Mouse (Mus musculus) layer of hippocampus, adult 18-20 months (tissue): ENCODE data around the gene Cd82. TPM values are rescaled to one million over a fixed set of nuclear protein-coding genes. Genes with fewer than 3 reads are reported as not detected.
A peak's percentile ranks its signal among the peaks of the same experiment; 100 is the strongest.

Experiments used
- DNase-seq, 2 experiments: peaks; one replicate each; pipeline ENCODE4 v3.0.0; 2022; ENCODE audit warnings: low spot score in 2 of 2
- total RNA-seq, 2 experiments: library from RNA; stranded (reverse); gene quantifications; 2 replicates each; pipeline ENCODE4 v1.2.3; 2021

Gene Cd82
- total RNA-seq, 2 experiments from 2014 or later, result 22.4 to 23.5 TPM

DNA sequence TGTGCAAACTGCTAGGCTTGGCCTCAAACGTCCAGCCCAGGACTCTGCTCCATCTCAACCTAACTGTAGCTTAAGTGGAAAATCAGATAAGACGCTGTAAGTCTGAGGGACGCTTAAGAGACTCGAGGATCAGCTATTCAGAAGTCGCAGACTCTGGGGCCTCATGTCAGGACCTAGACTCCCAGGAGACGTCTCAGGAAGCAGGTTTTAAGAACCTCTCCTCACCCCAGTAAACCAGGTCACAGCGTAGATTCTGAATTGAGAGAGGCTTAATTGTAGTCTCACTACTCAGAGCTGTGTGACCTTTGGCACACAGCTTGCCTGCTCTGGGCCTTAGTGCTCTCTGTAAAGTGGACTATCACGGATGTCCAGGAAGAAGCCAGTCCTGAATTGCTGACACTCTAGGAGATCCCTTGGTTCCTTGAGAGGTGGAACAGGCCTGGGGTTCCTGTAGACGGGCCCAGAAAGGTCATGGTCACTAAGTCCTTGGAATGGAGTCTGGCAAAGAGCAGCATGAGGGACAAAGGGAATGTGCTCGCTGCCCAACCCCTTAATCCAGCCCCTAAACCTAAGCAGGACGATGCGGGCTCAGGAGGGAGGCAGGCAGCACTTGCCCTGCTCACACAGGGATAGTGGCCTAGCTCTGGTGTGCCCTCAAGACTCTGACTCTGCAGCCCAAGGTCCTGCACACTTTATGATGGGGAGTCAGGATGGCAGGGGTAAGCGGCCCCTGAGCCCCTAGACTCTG, 16.2 kb downstream of the Cd82 start:
- no peak for DNase-seq

DNA sequence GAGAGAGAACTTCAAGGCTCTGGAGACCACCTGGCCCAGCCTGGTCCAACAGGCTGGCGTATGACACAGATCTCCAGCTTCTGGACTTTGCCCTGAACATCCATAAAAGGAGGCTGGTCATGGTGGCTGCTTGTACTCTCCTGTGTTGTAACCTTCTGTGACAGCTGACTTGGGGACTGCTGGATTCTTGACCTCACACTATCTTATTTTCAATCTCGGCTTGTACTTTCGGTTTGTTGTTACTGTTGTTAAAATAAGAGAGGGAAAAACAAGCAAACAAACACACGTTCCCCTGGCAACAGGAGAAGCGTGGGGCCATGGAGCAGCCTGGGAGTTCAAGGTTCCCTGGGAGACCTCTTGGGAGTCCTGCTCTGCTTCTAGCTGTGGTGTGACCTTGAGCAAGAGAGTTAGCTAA, 17.7 kb downstream of the Cd82 start:
- no peak for DNase-seq

DNA sequence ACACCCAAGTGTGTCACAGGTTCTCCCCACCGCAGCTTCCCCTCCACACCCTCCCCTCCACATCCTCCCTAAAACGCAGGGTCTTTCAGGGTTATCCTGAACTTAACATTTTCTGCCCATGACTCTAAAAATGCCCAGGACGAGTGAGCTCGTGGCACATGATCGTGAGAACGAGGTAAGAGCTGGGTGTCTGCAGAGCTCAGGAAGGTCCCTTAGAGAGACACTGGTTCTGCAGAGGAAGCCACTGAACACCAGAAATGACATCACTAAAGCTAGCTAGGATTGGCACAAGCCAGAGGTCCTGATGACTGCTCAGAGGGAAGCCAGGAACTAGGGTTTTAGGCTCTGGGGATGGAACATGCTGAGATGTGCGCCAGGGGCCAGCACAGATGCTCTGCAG, 18.7 kb downstream of the Cd82 start:
- DNase-seq, result no peak

DNA sequence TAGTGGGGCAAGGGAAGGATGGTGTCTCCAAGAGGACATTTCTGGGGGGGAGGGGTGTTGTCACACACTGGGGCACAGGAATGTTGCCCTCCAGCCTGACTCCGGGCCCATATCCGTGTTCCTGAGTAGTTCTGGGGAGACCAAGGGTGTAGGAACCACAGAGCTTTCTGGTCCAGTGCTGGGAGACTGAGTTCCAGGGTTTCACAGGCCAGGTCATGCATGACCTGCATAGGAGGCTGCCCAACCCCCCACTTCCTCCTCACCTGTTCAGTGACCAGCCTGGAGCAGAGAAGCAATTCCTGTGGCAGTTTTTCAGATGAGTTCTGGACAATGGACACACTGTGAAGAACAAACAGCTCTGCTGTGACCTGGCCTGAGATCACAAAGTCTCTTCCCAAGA, 19.8 kb downstream of the Cd82 start:
- DNase-seq, result no peak

DNA sequence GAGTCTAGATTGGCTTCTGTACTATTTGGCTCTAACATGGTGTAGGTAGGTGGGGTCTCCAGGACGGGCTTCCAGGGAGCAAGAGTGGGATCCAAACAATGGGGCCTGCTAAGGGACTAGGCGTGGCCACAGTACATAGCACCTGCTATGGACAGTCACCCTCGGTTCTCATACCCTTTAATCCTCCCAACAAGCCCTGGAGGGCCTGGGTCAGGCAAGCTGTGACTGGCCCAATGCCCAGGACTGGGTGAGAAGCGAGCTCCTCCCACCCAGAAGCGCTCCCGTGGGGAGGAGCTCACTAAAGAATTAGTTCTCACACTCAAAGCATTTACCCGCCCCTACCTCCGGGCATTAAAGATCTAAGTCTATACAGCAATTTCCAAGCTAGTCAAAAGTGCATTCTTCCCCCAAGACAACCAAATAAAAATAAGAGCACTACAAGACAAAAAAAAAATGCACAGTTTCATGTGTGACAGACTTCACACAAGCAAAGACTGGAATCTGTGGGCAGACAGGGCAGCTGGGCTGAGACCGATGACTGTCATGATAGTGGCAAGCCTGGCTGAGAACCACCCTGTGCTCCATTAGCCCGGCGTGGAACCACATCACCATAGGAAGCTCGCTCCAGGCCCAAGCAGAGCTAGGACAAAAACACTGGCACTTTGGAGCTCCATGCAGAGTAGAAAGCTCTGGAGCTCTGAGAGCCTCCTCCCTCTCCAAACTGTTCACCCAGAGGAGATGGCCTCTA, 23.0 kb downstream of the Cd82 start:
- DNase-seq, result no peak

- DNase-seq, result no peak
These were observed 23.6 kb downstream of the Cd82 start for GRCm38 (mm10) chr2:93439352-93439771.

DNA sequence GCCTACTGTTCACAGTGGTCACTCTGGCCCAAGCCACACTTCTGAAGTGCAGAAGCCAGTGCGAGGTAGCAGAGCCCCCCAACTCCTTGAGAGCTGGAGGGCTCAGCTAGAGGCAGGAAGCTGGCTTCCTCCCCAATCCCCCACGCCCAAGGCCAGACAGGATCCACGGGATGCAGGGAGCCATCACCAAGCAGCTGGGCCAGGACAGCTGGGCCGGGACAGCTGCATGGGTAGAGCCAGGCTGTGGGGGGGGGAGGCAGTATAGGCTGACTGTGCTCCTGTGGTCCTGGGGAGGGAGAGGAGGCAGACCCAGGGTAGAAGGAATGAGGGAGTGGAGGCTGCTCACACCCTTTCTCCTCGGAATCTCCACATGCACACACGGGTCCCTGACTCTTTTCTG, 24.6 kb downstream of the Cd82 start:
- no peak for DNase-seq

DNA sequence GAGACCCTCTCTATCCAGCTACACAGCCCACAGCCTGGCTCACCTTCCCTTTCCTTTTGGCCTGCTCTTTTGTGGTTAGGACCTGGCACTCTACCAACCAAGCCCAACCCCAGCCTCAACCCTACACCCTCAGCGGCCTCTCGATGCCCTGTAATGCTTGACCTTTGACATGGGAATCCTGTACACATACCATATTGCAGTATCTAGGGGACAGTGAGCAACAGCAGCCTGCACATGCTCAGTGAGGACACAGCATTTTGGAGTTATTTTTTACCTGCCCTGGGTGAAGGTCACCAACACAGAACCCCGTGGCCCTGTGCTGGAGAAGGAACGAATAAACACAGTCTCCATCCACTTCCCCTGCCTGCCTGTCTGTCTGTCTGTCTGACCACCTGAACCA, 27.4 kb downstream of the Cd82 start:
- DNase-seq, result no peak

GRCm38 (mm10) chr2:93434896-93435295, 28.0 kb downstream of the Cd82 start:
- no peak for DNase-seq

DNA sequence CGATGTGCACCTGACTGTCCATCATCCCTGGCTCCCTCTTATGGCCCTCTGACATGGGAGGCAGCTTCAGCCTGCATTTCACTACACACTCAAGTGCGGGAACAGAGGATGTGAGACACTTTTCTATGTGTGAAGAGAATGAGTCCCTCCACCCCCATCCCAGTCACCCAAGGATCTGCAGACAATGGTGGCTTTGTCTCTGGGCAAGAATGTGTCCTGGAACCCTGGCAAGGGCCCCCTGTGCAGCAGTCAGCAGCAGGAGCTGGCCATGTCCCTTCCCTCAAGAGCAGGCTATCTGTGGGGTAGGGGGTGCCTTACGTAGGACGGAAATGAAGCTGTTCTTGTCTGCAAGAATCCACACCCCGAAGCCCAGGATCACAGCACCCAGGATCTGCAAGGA, 29.4 kb downstream of the Cd82 start:
- no peak for DNase-seq

DNA sequence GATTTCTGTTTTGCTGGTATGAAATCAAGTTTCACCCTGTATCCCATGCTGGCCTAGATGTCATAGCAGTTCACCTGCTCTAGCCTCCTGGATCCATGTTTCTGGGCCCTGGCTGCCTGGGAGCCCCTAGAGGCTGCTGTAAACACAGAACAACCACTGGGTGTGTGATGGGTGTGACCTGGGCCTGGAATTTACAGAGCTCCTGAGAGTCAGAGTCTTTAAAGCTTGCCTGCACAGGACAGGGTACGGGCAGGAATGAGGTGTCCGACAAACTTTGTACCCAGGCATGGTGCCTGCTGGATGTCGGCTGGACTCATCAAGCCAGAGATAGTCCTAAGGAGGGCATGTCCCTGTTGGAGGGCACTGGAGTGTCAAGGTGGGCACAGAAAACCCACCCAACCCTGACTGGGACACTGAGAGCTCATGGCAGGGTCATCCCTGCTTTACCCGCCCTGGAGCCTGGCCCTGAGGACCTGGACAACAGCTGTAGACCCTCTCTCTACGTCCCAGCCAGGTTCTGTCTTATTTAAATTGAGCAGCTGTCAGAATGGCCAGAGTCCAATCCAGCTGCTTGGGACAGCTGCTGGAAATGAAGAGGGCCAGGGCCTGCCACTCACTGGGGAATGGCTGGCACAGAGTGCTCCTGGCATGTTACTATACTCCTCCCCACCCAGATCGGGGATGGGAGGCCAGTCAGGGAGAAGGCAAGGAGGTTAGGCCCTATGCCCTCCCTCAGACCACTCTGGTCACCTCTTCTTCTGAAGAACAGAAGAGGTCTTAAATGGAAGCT, 30.1 kb downstream of the Cd82 start:
- peak in 1 of 2 experiments; percentile 49 for DNase-seq

GRCm38 (mm10) chr2:93431575-93432325, 31.2 kb downstream of the Cd82 start:
- no peak for DNase-seq

GRCm38 (mm10) chr2:93430993-93431392, 31.9 kb downstream of the Cd82 start:
- DNase-seq, result no peak

DNA sequence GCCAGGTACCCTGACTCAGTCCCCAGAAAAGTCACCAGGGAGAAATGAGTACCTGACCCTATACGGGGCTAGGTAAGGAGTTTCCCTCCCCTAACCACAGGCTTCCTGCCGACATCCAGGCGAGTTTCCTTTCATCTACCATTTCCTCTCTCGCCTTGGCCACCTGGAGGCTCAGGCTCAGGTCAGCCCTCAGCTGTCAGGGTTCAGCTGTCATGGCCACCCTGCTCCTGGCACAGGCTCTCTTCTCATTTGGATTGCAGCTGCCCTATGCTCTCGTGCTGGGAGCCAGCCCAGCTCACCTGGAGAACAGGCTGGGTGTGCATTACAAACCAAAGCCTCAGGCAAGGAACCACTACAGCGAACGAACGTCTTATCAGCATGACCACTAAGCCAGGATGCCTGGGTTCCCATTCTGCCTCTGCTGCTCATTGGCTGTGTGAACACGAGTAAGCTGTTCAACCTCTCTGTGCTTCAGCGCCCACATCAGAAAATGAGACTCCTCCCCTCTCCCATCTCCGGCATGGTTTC, 34.9 kb downstream of the Cd82 start:
- no peak for DNase-seq

DNA sequence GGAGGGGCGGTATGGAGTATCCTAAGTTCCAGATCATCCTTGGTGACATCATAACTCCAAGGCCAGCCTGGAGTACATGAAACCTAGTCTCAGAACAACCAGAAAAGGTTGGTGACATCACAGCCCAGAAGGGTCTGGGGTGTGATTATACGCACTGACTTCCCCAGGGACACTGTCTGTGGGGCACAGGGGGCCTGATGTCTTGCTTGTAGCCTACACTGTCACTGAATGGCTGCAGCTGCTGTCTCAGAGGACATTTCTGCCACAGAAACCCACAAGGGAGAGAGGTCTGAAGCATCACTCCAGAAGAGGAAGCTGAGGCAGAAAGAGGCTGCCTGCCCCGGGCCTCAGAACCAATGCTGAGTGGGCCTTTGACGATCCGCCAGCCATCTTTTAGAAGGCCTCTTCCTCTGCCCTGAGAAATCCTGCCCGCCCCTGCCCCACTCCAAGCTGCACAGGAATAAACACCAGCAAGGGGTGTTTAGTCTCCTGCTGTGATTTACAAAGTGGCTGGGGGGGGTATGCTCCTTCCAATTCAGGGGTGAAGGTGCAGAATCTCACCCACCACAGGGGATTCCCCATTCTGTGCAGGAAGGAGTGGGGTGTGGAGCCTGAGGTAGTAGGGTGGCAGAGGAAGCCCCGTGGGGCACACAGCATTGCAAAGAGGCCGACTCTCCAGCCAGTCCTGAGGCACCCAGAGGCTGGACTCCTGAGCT, 35.8 kb downstream of the Cd82 start:
- no peak for DNase-seq

- DNase-seq, result no peak
These were observed 37.1 kb downstream of the Cd82 start for GRCm38 (mm10) chr2:93425810-93426209.

DNA sequence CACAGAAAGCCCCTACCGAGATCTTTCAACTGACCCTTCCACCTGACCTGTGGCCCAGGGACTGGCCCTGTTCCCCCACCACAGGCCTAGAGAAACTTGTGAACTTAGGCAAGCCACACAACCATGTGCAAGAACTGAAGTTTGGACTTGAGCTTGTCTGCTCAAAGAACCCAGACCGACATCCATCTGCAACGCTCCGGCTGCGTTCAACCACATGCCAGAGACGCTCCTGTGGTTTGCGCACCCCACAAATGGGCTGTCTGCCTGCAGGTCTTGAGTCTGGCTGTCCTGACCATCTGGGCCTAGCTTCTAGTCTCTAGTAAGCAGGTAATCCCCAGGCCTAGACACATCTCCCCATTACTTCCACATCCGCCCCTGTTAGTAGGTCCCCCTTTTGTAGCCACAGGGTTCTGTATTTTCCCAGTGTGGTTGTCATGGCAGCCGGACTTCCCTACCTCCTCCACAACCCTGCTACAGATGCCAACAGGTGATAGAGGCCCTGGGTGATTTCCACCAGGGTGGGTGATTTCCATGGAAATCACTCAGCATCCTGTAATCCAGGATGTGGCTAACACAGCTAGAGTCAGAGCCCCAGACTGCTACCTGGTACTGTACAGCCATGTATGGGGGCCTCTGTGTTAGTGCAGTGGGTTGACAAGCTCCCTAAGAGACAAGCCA, 38.5 kb downstream of the Cd82 start:
- no peak for DNase-seq

- DNase-seq, result peak; percentile 71 to 88
These were observed 41.6 kb downstream of the Cd82 start for GRCm38 (mm10) chr2:93421320-93421719.

DNA sequence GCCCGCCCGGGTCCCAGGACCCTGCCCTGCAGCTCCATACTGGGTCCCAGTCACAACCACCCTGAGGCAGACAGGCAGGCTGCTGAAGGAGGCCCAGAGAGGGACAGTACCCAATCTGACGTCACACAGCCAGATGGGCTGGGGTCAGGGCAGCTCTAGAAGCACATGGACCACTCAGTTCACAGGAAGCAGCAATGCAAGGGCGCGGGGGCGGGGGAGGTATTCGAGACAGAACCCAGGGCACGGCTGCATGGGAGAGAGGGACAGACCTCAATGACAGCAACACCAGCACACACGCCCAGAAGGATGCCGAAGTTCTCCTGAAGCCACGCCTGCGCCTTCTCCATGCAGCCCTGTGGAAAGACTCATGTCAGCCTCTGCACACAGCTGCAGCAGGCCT, 43.0 kb downstream of the Cd82 start:
- DNase-seq, result no peak

DNA sequence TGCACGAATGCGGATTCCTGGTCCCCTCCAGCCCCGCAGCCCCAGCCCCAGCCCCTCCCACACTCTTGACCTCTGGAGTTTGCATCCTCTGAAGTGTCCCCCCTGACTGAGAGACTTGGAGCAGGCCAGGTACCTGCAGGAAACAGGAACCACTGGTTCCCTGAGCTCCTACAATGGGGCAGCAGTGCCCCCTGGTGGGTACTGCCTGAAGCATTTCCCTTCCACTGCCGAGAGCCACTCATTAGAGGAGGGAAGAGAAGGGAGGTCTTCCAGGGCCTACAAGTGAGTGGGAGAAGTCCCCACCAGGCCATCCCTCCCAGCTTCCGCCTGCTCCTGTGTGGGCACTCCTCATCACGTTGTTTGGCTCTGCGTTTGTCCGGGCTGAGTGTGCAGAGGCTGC, 44.5 kb downstream of the Cd82 start:
- DNase-seq, result peak; percentile 77 to 89
